Comparison of ENCODE assay signal across 30 mouse cellular contexts in genomic region chr10:43846141-43846622, GRCm38 (mm10). TPM values are rescaled to one million over a fixed set of nuclear protein-coding genes. Genes with fewer than 3 reads are reported as not detected.
A peak's percentile ranks its signal among the peaks of the same experiment; 100 is the strongest.
DNase-seq lines count a peak whose midpoint lies in the region; ATAC-seq and TF ChIP-seq lines count a peak whose summit lies in the region.
"Had no signal": no experiment of that assay in that cellular context is flagged by ENCODE, and none has a peak within 500 bp of the region (broad histone marks: within the 10 kb centered on the region; RNA-seq: fewer than 3 reads in every experiment).

No protein-coding gene starts in this region.

- dilution Hi-C loops in CH12.LX (cut with MboI; ENCODE audit: extremely low pct_ligation_motif_present, extremely low pct_unique_long_range_greater_than_20kb, low sequenced_read_pairs): no loop called here

- no peaks in the 10 kb centered on the region for H3K36me3 ChIP-seq in CH12.LX (replicated peaks in 1 of 2; ENCODE audit: control insufficient read depth in 1 of 2, insufficient read depth in 1 of 2, low read length in 1 of 2)
- H3K36me3 ChIP-seq in neural tube, embryonic 15.5 days: no peaks in the 10 kb centered on the region
- H3K36me3 ChIP-seq: embryonic facial prominence, embryonic 10.5 days; embryonic facial prominence, embryonic 13.5 days; forebrain, embryonic 10.5 days; heart, embryonic 12.5 days; heart, embryonic 15.5 days; hindbrain, embryonic 10.5 days; hindbrain, embryonic 13.5 days had no signal

- no peak for TF ChIP-seq RAD21 in CH12.LX (IDR thresholded peaks at IDR 0.05; ENCODE audit: low read depth, low read length)

- in situ Hi-C loops in CH12.LX (cut with MboI; ENCODE audit: low pct_ligation_motif_present, low pct_unique_long_range_greater_than_20kb, low sequenced_read_pairs): no loop called here

- ATAC-seq in granulocyte monocyte progenitor cell, adult 5-6 weeks (replicated peaks; ENCODE audit: poor library complexity, severe bottlenecking): peak; percentile 91
- no peak for ATAC-seq in neural tube, embryonic 15.5 days (ENCODE audit: low FRiP score)
- ATAC-seq: activated CD4-positive, CD25-positive, alpha-beta regulatory T cell, adult 4 months; CD4-positive, CD25-positive, alpha-beta regulatory T cell, adult 4 months; forebrain, embryonic 13.5 days; forebrain, embryonic 16.5 days; hindbrain, embryonic 16.5 days had no signal

- WGBS in neural tube, embryonic 15.5 days: 87% methylated on average over 2 of the region's 2 CpGs

- H3K9me3 ChIP-seq in CH12.LX (replicated peaks; ENCODE audit: low read length): peaks cover 16% of the 10 kb centered on the region
- no peaks in the 10 kb centered on the region for H3K9me3 ChIP-seq in neural tube, embryonic 15.5 days (replicated peaks)
- H3K9me3 ChIP-seq: embryonic facial prominence, embryonic 13.5 days; heart, embryonic 15.5 days; hindbrain, embryonic 13.5 days had no signal

- no peak overlapping the region for H3K4me3 ChIP-seq in CH12.LX (replicated peaks in 1 of 3; ENCODE audit: low read depth in 2 of 3, low read length in 2 of 3, poor library complexity in 1 of 3)
- no peak overlapping the region for H3K4me3 ChIP-seq in bone marrow macrophage, adult 2 months (ENCODE audit: insufficient read depth, low read length)
- no peak overlapping the region for H3K4me3 ChIP-seq in neural tube, embryonic 15.5 days (replicated peaks)
- H3K4me3 ChIP-seq: embryonic facial prominence, embryonic 10.5 days; embryonic facial prominence, embryonic 13.5 days; forebrain, embryonic 10.5 days; forebrain, embryonic 13.5 days; heart, embryonic 12.5 days; heart, embryonic 15.5 days; hindbrain, embryonic 10.5 days; hindbrain, embryonic 13.5 days had no signal

- no peak overlapping the region for H3K27ac ChIP-seq in CH12.LX (ENCODE audit: insufficient read depth, low read depth)
- H3K27ac ChIP-seq in bone marrow macrophage, adult 2 months (ENCODE audit: insufficient read depth, low read depth, low read length): peak overlapping the region; percentile 15; the same call in 1 of the 2 replicates
- no peak overlapping the region for H3K27ac ChIP-seq in neural tube, embryonic 15.5 days (replicated peaks)
- H3K27ac ChIP-seq: embryonic facial prominence, embryonic 10.5 days; embryonic facial prominence, embryonic 13.5 days; forebrain, embryonic 10.5 days; forebrain, embryonic 13.5 days; heart, embryonic 15.5 days; hindbrain, embryonic 10.5 days; hindbrain, embryonic 13.5 days had no signal

- H3K27me3 ChIP-seq in CH12.LX (replicated peaks): no peaks in the 10 kb centered on the region
- H3K27me3 ChIP-seq in neural tube, embryonic 15.5 days (replicated peaks): no peaks in the 10 kb centered on the region
- H3K27me3 ChIP-seq: embryonic facial prominence, embryonic 13.5 days; forebrain, embryonic 13.5 days; heart, embryonic 12.5 days; heart, embryonic 15.5 days; hindbrain, embryonic 13.5 days had no signal

- no peak overlapping the region for H3K4me2 ChIP-seq in CH12.LX (ENCODE audit: insufficient read depth, low read depth, poor library complexity, severe bottlenecking)
- no peak overlapping the region for H3K4me2 ChIP-seq in neural tube, embryonic 15.5 days
- H3K4me2 ChIP-seq: embryonic facial prominence, embryonic 13.5 days; forebrain, embryonic 13.5 days; heart, embryonic 12.5 days; heart, embryonic 15.5 days; hindbrain, embryonic 13.5 days had no signal

- no peak for TF ChIP-seq POLR2A in CH12.LX (IDR thresholded peaks at IDR 0.05; ENCODE audit: low read depth, low read length)
- no peak for TF ChIP-seq POLR2A in bone marrow macrophage, adult 2 months (IDR thresholded peaks at IDR 0.05; ENCODE audit: borderline replicate concordance, low read depth, low read length)

- H3K9ac ChIP-seq in CH12.LX (ENCODE audit: insufficient read depth, low read depth): no peak overlapping the region
- no peak overlapping the region for H3K9ac ChIP-seq in neural tube, embryonic 15.5 days (replicated peaks)
- H3K9ac ChIP-seq: embryonic facial prominence, embryonic 13.5 days; forebrain, embryonic 13.5 days; heart, embryonic 12.5 days; heart, embryonic 15.5 days; hindbrain, embryonic 13.5 days had no signal

- TF ChIP-seq CTCF in CH12.LX (conservative IDR thresholded peaks at IDR 0.05 in 1 of 2, IDR thresholded peaks at IDR 0.05 in 1 of 2; ENCODE audit: low read depth in 2 of 2, low read length in 2 of 2): no peak
- TF ChIP-seq CTCF in bone marrow macrophage, adult 2 months (IDR thresholded peaks at IDR 0.05; ENCODE audit: low read depth, low read length): no peak

- peaks cover 0 to 13% of the 10 kb centered on the region in 2 experiments; a peak in 2 of 4 replicates for H3K4me1 ChIP-seq in CH12.LX (ENCODE audit: control insufficient read depth in 1 of 2, insufficient read depth in 2 of 2)
- peaks cover 45% of the 10 kb centered on the region for H3K4me1 ChIP-seq in bone marrow macrophage, adult 2 months (ENCODE audit: control insufficient read depth, insufficient read depth, low read length)
- no peaks in the 10 kb centered on the region for H3K4me1 ChIP-seq in neural tube, embryonic 15.5 days
- H3K4me1 ChIP-seq: embryonic facial prominence, embryonic 10.5 days; embryonic facial prominence, embryonic 13.5 days; forebrain, embryonic 10.5 days; forebrain, embryonic 13.5 days; heart, embryonic 12.5 days; heart, embryonic 15.5 days; hindbrain, embryonic 10.5 days; hindbrain, embryonic 13.5 days had no signal

- no peaks in the 10 kb centered on the region; the same call in 1 of the 2 replicates for H3K79me2 ChIP-seq in CH12.LX (replicated peaks; ENCODE audit: control insufficient read depth, extremely low read depth, insufficient read depth, poor library complexity, severe bottlenecking)

- DNase-seq in CH12.LX (ENCODE audit: extremely low read depth) (no peak), ES-CJ7 (ENCODE audit: low read depth, low spot score) (peak; percentile 18)
- DNase-seq in layer of hippocampus, postnatal 25 days (ENCODE audit: extremely low spot score in 1 of 2, low spot score in 1 of 2): no peak
- DNase-seq in thymus, postnatal 10 days (ENCODE audit: low spot score in 2 of 2): no peak
- DNase-seq in embryo, embryonic 10 days (ENCODE audit: low spot score): no peak
- DNase-seq: adrenal gland, adult 8-10 months; adrenal gland, postnatal 25 days; cerebellum, adult 18-20 months; cerebellum, adult 9-10 months; cerebellum, postnatal 14 days; embryo, embryonic 11 days; gastrocnemius, postnatal 10 days; gastrocnemius, postnatal 36 days; heart, postnatal 10 days; heart, postnatal 36 days had no signal

- no peak for TF ChIP-seq EP300 in CH12.LX (IDR thresholded peaks at IDR 0.05; ENCODE audit: low read length)

TF ChIP-seq in CH12.LX, 34 proteins besides CTCF, POLR2A, EP300 and RAD21:
- TF ChIP-seq ZNF384 (IDR thresholded peaks at IDR 0.05; ENCODE audit: low read depth, low read length): peak; percentile 67
- no peak for TF ChIP-seq ZKSCAN1 (IDR thresholded peaks at IDR 0.05; ENCODE audit: borderline replicate concordance, low read depth, low read length)

RNA-seq across cellular contexts. Expression of gene Qrsl1, which starts 55.4 kb away (rescaled TPM):
- total RNA-seq in CH12.LX (2012; rRNA removed) (41.8 and 44.0 TPM in 2 replicates), CH12.LX (2014; rRNA removed) (46.8 and 55.3 TPM in 2 replicates)
- 47.1 and 49.5 TPM in 2 replicates for polyA plus RNA-seq in CH12.LX (2012; ENCODE audit: insufficient read length, low read depth)
- 7.1 and 7.2 TPM in 2 replicates for polyA plus RNA-seq in bone marrow macrophage, adult 2 months (2012; ENCODE audit: insufficient read depth, insufficient read length, missing spikeins)
- 20.7 and 32.6 TPM in 2 replicates for total RNA-seq in granulocyte monocyte progenitor cell, adult 5-6 weeks (2014; fragmentation: Nextera tagmentation)
- 12.1 and 19.4 TPM in 2 replicates for total RNA-seq in granulocyte monocyte progenitor cell, adult 5-6 weeks (2017)
- 10 to 100 TPM; 15.8 to 16.8 TPM for total RNA-seq in layer of hippocampus, postnatal 25 days (2021)
- 22.2 and 23.6 TPM in 2 replicates for polyA plus RNA-seq in neural tube, embryonic 15.5 days (2015; fragmentation: Nextera tagmentation; extraction: Ambion mirVana)

RNA-seq across cellular contexts. Expression of gene Rtn4ip1, which starts 55.4 kb away (rescaled TPM):
- total RNA-seq in CH12.LX (2012; rRNA removed) (24.7 and 30.2 TPM in 2 replicates), CH12.LX (2014; rRNA removed) (11.5 and 12.0 TPM in 2 replicates)
- 63.6 and 68.3 TPM in 2 replicates for polyA plus RNA-seq in CH12.LX (2012; ENCODE audit: insufficient read length, low read depth)
- polyA plus RNA-seq in bone marrow macrophage, adult 2 months (2012; ENCODE audit: insufficient read depth, insufficient read length, missing spikeins): 5.4 and 6.8 TPM in 2 replicates
- 13.7 and 26.7 TPM in 2 replicates for total RNA-seq in granulocyte monocyte progenitor cell, adult 5-6 weeks (2014; fragmentation: Nextera tagmentation)
- total RNA-seq in granulocyte monocyte progenitor cell, adult 5-6 weeks (2017): 12.8 and 13.1 TPM in 2 replicates
- 10 to 100 TPM; 13.5 to 13.6 TPM for total RNA-seq in layer of hippocampus, postnatal 25 days (2021)
- 14.4 and 16.4 TPM in 2 replicates for polyA plus RNA-seq in neural tube, embryonic 15.5 days (2015; fragmentation: Nextera tagmentation; extraction: Ambion mirVana)
